Mouse (Mus musculus): ENCODE results near the gene Htra1. TPM values are rescaled to one million over a fixed set of nuclear protein-coding genes. Genes with fewer than 3 reads are reported as not detected.

Htra1 gene
- polyA plus RNA-seq, 1 experiment from 2014 or later: 10.2 TPM

GRCm38 (mm10) chr7:130965396-130965795, 29.5 kb downstream of the Htra1 start:
- no peak for ATAC-seq (ENCODE audit: insufficient number of reproducible peaks, insufficient read depth, low FRiP score, low read depth)
- Histone ChIP-seq H3K9ac (replicated peaks; ENCODE audit: low read depth, low read length) (no peak overlapping the region), H3K9me3 (ENCODE audit: control insufficient read depth, low read depth, low read length) (no peaks in the 10 kb centered on the region)

GRCm38 (mm10) chr7:130965909-130966365, 30.0 kb downstream of the Htra1 start:
- 49% methylated on average over 4 of the region's 4 CpGs for WGBS
- no peak overlapping the region for H3K4me3 ChIP-seq (ENCODE audit: low read depth, low read length)
- no peak overlapping the region for H3K9ac ChIP-seq (replicated peaks; ENCODE audit: low read depth, low read length)
- no peaks in the 10 kb centered on the region for H3K36me3 ChIP-seq (ENCODE audit: control insufficient read depth, insufficient read depth, low read length)
- H3K27ac ChIP-seq (ENCODE audit: low read length): peak overlapping the region; percentile 56; the same call in 1 of the 2 replicates
- no peaks in the 10 kb centered on the region for H3K27me3 ChIP-seq (ENCODE audit: control insufficient read depth, insufficient read depth, low read length)
- peaks cover 43% of the 10 kb centered on the region for H3K4me1 ChIP-seq (ENCODE audit: control insufficient read depth, insufficient read depth, low read length)
- H3K9me3 ChIP-seq (ENCODE audit: control insufficient read depth, low read depth, low read length): no peaks in the 10 kb centered on the region
- no peak overlapping the region for H3K4me2 ChIP-seq (replicated peaks; ENCODE audit: low read depth, low read length)
- peak; percentile 50; the same call in 1 of the 2 replicates for ATAC-seq (ENCODE audit: insufficient number of reproducible peaks, insufficient read depth, low FRiP score, low read depth)

More at GRCm38 (mm10) chr7:130965396-130965795, 29.5 kb downstream of the Htra1 start:
- no peaks in the 10 kb centered on the region for H3K36me3 ChIP-seq (ENCODE audit: control insufficient read depth, insufficient read depth, low read length)
- 89% methylated on average over 4 of the region's 4 CpGs for WGBS
- peak overlapping the region; percentile 56; the same call in 1 of the 2 replicates for H3K27ac ChIP-seq (ENCODE audit: low read length)
- H3K4me1 ChIP-seq (ENCODE audit: control insufficient read depth, insufficient read depth, low read length): peaks cover 48% of the 10 kb centered on the region
- no peaks in the 10 kb centered on the region for H3K27me3 ChIP-seq (ENCODE audit: control insufficient read depth, insufficient read depth, low read length)
- H3K4me3 ChIP-seq (ENCODE audit: low read depth, low read length): no peak overlapping the region
- H3K4me2 ChIP-seq (replicated peaks; ENCODE audit: low read depth, low read length): no peak overlapping the region

GRCm38 (mm10) chr7:130966451-130966850, 30.5 kb downstream of the Htra1 start:
- Histone ChIP-seq H3K4me2 (replicated peaks; ENCODE audit: low read depth, low read length) (no peak overlapping the region), H3K27me3 (ENCODE audit: control insufficient read depth, insufficient read depth, low read length) (no peaks in the 10 kb centered on the region), H3K9ac (replicated peaks; ENCODE audit: low read depth, low read length) (no peak overlapping the region), H3K9me3 (ENCODE audit: control insufficient read depth, low read depth, low read length) (no peaks in the 10 kb centered on the region), H3K4me3 (ENCODE audit: low read depth, low read length) (no peak overlapping the region), H3K4me1 (ENCODE audit: control insufficient read depth, insufficient read depth, low read length) (peaks cover 40% of the 10 kb centered on the region), H3K27ac (ENCODE audit: low read length) (peak overlapping the region; percentile 56; the same call in 1 of the 2 replicates), H3K36me3 (ENCODE audit: control insufficient read depth, insufficient read depth, low read length) (no peaks in the 10 kb centered on the region)
- 57% methylated on average over 5 of the region's 5 CpGs for WGBS
- no peak for ATAC-seq (ENCODE audit: insufficient number of reproducible peaks, insufficient read depth, low FRiP score, low read depth)

- Histone ChIP-seq H3K4me1 (ENCODE audit: control insufficient read depth, insufficient read depth, low read length) (peaks cover 40% of the 10 kb centered on the region), H3K27ac (ENCODE audit: low read length) (peak overlapping the region; percentile 56; the same call in 1 of the 2 replicates), H3K9ac (replicated peaks; ENCODE audit: low read depth, low read length) (no peak overlapping the region), H3K27me3 (ENCODE audit: control insufficient read depth, insufficient read depth, low read length) (no peaks in the 10 kb centered on the region), H3K4me3 (ENCODE audit: low read depth, low read length) (no peak overlapping the region), H3K4me2 (replicated peaks; ENCODE audit: low read depth, low read length) (no peak overlapping the region), H3K9me3 (ENCODE audit: control insufficient read depth, low read depth, low read length) (no peaks in the 10 kb centered on the region), H3K36me3 (ENCODE audit: control insufficient read depth, insufficient read depth, low read length) (no peaks in the 10 kb centered on the region)
- no peak for ATAC-seq (ENCODE audit: insufficient number of reproducible peaks, insufficient read depth, low FRiP score, low read depth)
- 62% methylated on average over 6 of the region's 6 CpGs for WGBS
Measured at GRCm38 (mm10) chr7:130966876-130967275, 31.0 kb downstream of the Htra1 start.

- 86% methylated on average over 6 of the region's 6 CpGs for WGBS
- Histone ChIP-seq H3K27me3 (ENCODE audit: control insufficient read depth, insufficient read depth, low read length) (no peaks in the 10 kb centered on the region), H3K36me3 (ENCODE audit: control insufficient read depth, insufficient read depth, low read length) (no peaks in the 10 kb centered on the region), H3K4me2 (replicated peaks; ENCODE audit: low read depth, low read length) (no peak overlapping the region), H3K4me3 (ENCODE audit: low read depth, low read length) (no peak overlapping the region), H3K27ac (ENCODE audit: low read length) (no peak overlapping the region), H3K9ac (replicated peaks; ENCODE audit: low read depth, low read length) (no peak overlapping the region), H3K4me1 (ENCODE audit: control insufficient read depth, insufficient read depth, low read length) (peaks cover 40% of the 10 kb centered on the region), H3K9me3 (ENCODE audit: control insufficient read depth, low read depth, low read length) (no peaks in the 10 kb centered on the region)
- no peak for ATAC-seq (ENCODE audit: insufficient number of reproducible peaks, insufficient read depth, low FRiP score, low read depth)
Measured at GRCm38 (mm10) chr7:130967901-130968300, 32.0 kb downstream of the Htra1 start.

- no peak for ATAC-seq (ENCODE audit: insufficient number of reproducible peaks, insufficient read depth, low FRiP score, low read depth)
- H3K9ac ChIP-seq (replicated peaks; ENCODE audit: low read depth, low read length): no peak overlapping the region
- no peaks in the 10 kb centered on the region for H3K9me3 ChIP-seq (ENCODE audit: control insufficient read depth, low read depth, low read length)
- no peak overlapping the region for H3K27ac ChIP-seq (ENCODE audit: low read length)
- no peak overlapping the region for H3K4me3 ChIP-seq (ENCODE audit: low read depth, low read length)
- peaks cover 40% of the 10 kb centered on the region for H3K4me1 ChIP-seq (ENCODE audit: control insufficient read depth, insufficient read depth, low read length)
- no peak overlapping the region for H3K4me2 ChIP-seq (replicated peaks; ENCODE audit: low read depth, low read length)
- 50% methylated on average over 7 of the region's 7 CpGs for WGBS
- no peaks in the 10 kb centered on the region for H3K27me3 ChIP-seq (ENCODE audit: control insufficient read depth, insufficient read depth, low read length)
- no peaks in the 10 kb centered on the region for H3K36me3 ChIP-seq (ENCODE audit: control insufficient read depth, insufficient read depth, low read length)
Measured at GRCm38 (mm10) chr7:130968537-130968936, 32.6 kb downstream of the Htra1 start.

- Histone ChIP-seq H3K9me3 (ENCODE audit: control insufficient read depth, low read depth, low read length) (no peaks in the 10 kb centered on the region), H3K4me1 (ENCODE audit: control insufficient read depth, insufficient read depth, low read length) (peaks cover 40% of the 10 kb centered on the region), H3K4me2 (replicated peaks; ENCODE audit: low read depth, low read length) (no peak overlapping the region), H3K4me3 (ENCODE audit: low read depth, low read length) (no peak overlapping the region), H3K27ac (ENCODE audit: low read length) (no peak overlapping the region), H3K27me3 (ENCODE audit: control insufficient read depth, insufficient read depth, low read length) (no peaks in the 10 kb centered on the region), H3K36me3 (ENCODE audit: control insufficient read depth, insufficient read depth, low read length) (no peaks in the 10 kb centered on the region), H3K9ac (replicated peaks; ENCODE audit: low read depth, low read length) (no peak overlapping the region)
- 84% methylated on average over 5 of the region's 5 CpGs for WGBS
- no peak for ATAC-seq (ENCODE audit: insufficient number of reproducible peaks, insufficient read depth, low FRiP score, low read depth)
Measured at GRCm38 (mm10) chr7:130969076-130969475, 33.2 kb downstream of the Htra1 start.

GRCm38 (mm10) chr7:130969507-130969906, 33.6 kb downstream of the Htra1 start:
- Histone ChIP-seq H3K9me3 (ENCODE audit: control insufficient read depth, low read depth, low read length) (no peaks in the 10 kb centered on the region), H3K9ac (replicated peaks; ENCODE audit: low read depth, low read length) (no peak overlapping the region), H3K27me3 (ENCODE audit: control insufficient read depth, insufficient read depth, low read length) (no peaks in the 10 kb centered on the region), H3K27ac (ENCODE audit: low read length) (no peak overlapping the region), H3K4me3 (ENCODE audit: low read depth, low read length) (no peak overlapping the region), H3K4me1 (ENCODE audit: control insufficient read depth, insufficient read depth, low read length) (peaks cover 36% of the 10 kb centered on the region), H3K4me2 (replicated peaks; ENCODE audit: low read depth, low read length) (no peak overlapping the region), H3K36me3 (ENCODE audit: control insufficient read depth, insufficient read depth, low read length) (no peaks in the 10 kb centered on the region)
- no peak for ATAC-seq (ENCODE audit: insufficient number of reproducible peaks, insufficient read depth, low FRiP score, low read depth)
- 28% methylated on average over 3 of the region's 3 CpGs for WGBS

- 84% methylated on average over 9 of the region's 9 CpGs for WGBS
- H3K9me3 ChIP-seq (ENCODE audit: control insufficient read depth, low read depth, low read length): no peaks in the 10 kb centered on the region
- H3K27ac ChIP-seq (ENCODE audit: low read length): no peak overlapping the region
Measured at GRCm38 (mm10) chr7:130972767-130973166, 36.9 kb downstream of the Htra1 start.

More at GRCm38 (mm10) chr7:130972767-130973166, 36.9 kb downstream of the Htra1 start:
- Histone ChIP-seq H3K27me3 (ENCODE audit: control insufficient read depth, insufficient read depth, low read length) (no peaks in the 10 kb centered on the region), H3K36me3 (ENCODE audit: control insufficient read depth, insufficient read depth, low read length) (no peaks in the 10 kb centered on the region), H3K4me3 (ENCODE audit: low read depth, low read length) (no peak overlapping the region), H3K9ac (replicated peaks; ENCODE audit: low read depth, low read length) (no peak overlapping the region), H3K4me1 (ENCODE audit: control insufficient read depth, insufficient read depth, low read length) (peaks cover 22% of the 10 kb centered on the region; the same call in 1 of the 2 replicates), H3K4me2 (replicated peaks; ENCODE audit: low read depth, low read length) (no peak overlapping the region)
- ATAC-seq (ENCODE audit: insufficient number of reproducible peaks, insufficient read depth, low FRiP score, low read depth): no peak

All from stomach, embryonic 14.5 days (tissue).